Mouse (Mus musculus): ENCODE data around the gene Gm39115. TPM values are rescaled to one million over a fixed set of nuclear protein-coding genes. Genes with fewer than 3 reads are reported as not detected.
"Not testable (repeated sequence)": the region's sequence is repeated elsewhere in the genome, so short reads cannot be mapped to it uniquely, and the experiment has no call there.

Gene Gm39115
- not detected in 2 replicates for polyA plus RNA-seq (2011; ENCODE audit: insufficient read length, low read depth, missing spikeins)

DNA sequence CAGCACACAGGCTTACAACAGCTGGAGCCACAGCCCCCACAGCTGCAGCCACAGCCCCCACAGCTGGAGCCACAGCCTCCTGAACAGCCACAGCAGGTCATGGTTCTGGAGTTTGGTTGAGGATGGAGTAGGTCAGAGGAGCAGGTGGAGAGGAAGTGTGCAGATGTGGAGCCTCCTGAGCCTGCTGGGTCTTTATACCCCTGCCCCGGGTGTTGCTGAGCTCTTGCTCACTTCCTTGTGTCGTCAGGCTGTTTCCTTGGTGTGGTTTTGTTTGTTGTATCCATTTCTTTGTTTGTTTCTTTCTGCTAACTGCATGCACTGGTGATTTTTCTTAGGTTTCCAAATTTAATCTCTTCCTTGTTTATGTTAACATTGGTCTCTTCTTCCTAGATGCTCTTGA lies at the start of gene Gm39115:
Gene Gm39115, minus strand, starts transcription at position 101 of the 400 bp plus-strand sequence.
- not testable (repeated sequence) for H3K4me3 ChIP-seq (ENCODE audit: insufficient read depth, low read length); H3K4me1 ChIP-seq (ENCODE audit: control insufficient read depth, insufficient read depth, low read length); H3K27ac ChIP-seq (ENCODE audit: insufficient read depth, low read length)

DNA sequence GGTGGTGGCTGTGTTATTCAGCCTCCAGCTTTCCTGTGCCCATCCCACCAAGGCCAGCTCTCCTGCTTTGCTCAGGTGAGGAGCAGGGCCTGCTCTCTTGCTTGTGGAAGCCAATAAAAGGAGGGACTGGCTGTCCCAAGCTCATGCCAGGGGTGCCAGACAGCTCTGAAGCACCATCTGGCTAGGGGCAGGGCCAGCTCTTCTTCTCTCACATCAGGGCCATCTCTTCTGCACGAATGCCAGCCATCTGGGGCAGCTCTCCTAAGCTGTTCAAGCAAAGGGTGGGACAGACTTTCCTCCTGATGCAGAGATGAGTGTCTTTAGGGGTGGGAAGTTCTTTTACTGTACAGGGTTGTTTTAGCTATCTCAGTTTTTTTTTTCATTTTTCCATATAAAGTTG lies 45.2 kb upstream of the Gm39115 start:
- Histone ChIP-seq H3K27ac (ENCODE audit: insufficient read depth, low read length) (no peak overlapping the region), H3K4me1 (ENCODE audit: control insufficient read depth, insufficient read depth, low read length) (no peaks in the 10 kb centered on the region), H3K4me3 (ENCODE audit: insufficient read depth, low read length) (no peak overlapping the region)
- TF ChIP-seq CTCF (IDR thresholded peaks at IDR 0.05; ENCODE audit: borderline replicate concordance, insufficient read depth, low read length), result no peak
- TF ChIP-seq POLR2A (IDR thresholded peaks at IDR 0.05; ENCODE audit: low read depth, low read length), result no peak

DNA sequence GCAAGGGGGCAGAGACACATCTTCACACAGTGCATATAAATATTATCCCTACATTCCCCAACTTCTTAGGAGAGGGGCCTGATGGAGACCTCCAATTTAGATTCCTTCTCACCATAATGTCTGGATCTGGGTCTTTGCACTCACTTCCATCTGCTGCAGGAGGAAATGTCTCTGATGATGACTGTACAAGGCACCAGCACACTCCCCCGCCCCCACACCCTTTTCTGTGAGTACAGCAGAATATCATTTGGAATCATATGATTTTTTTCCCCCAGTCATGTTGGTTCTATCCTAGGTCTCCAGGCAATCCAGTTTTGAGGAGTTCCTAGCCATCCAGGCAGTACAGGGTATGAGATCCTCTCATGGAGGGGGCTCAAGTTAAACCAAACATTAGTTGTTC lies 42.9 kb upstream of the Gm39115 start:
- Histone ChIP-seq H3K4me3 (ENCODE audit: insufficient read depth, low read length) (no peak overlapping the region), H3K27ac (ENCODE audit: insufficient read depth, low read length) (no peak overlapping the region), H3K4me1 (ENCODE audit: control insufficient read depth, insufficient read depth, low read length) (no peaks in the 10 kb centered on the region)
- TF ChIP-seq POLR2A (IDR thresholded peaks at IDR 0.05; ENCODE audit: low read depth, low read length) (no peak), CTCF (IDR thresholded peaks at IDR 0.05; ENCODE audit: borderline replicate concordance, insufficient read depth, low read length) (no peak)

- not testable (repeated sequence) for H3K4me1 ChIP-seq (ENCODE audit: control insufficient read depth, insufficient read depth, low read length); H3K27ac ChIP-seq (ENCODE audit: insufficient read depth, low read length); H3K4me3 ChIP-seq (ENCODE audit: insufficient read depth, low read length)
These were observed 40.1 kb upstream of the Gm39115 start, which contains the start of gene Krtap5-2 for GRCm38 (mm10) chr7:142175905-142176304. Gene Krtap5-2 (minus strand): TSS chr7:142176005.

GRCm38 (mm10) chr7:142169836-142170235 lies 34.0 kb upstream of the Gm39115 start:
- no peak for TF ChIP-seq CTCF (IDR thresholded peaks at IDR 0.05; ENCODE audit: borderline replicate concordance, insufficient read depth, low read length)
- no peak for TF ChIP-seq POLR2A (IDR thresholded peaks at IDR 0.05; ENCODE audit: low read depth, low read length)
- H3K4me3 ChIP-seq (ENCODE audit: insufficient read depth, low read length), result no peak overlapping the region
- H3K27ac ChIP-seq (ENCODE audit: insufficient read depth, low read length), result no peak overlapping the region
- no peaks in the 10 kb centered on the region for H3K4me1 ChIP-seq (ENCODE audit: control insufficient read depth, insufficient read depth, low read length)

DNA sequence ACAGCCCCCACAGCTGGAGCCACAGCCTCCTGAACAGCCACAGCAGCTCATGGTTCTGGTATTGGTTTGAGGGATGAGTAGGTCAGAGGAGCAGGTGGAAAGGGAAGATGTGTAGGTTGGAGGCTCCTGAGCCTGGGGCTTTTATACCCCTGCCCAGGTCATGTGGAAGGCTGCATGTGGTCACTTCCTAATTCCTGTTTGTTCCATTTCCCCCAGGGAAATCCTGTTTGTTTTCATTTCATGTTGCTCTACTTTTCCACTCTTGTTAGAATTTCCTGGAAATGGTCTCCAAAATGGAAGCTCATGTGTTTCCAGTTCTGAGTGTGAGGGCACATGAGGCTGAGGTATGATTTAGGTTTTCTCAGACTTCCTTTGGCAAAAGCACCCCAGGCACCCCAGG lies 29.8 kb upstream of the Gm39115 start, which contains the start of gene Gm4553:
Gene Gm4553, minus strand, starts transcription at position 101 of the 400 bp plus-strand sequence.
- H3K4me1 ChIP-seq (ENCODE audit: control insufficient read depth, insufficient read depth, low read length); H3K27ac ChIP-seq (ENCODE audit: insufficient read depth, low read length); H3K4me3 ChIP-seq (ENCODE audit: insufficient read depth, low read length): not testable (repeated sequence)

- TF ChIP-seq POLR2A (IDR thresholded peaks at IDR 0.05; ENCODE audit: low read depth, low read length) (no peak), CTCF (IDR thresholded peaks at IDR 0.05; ENCODE audit: borderline replicate concordance, insufficient read depth, low read length) (no peak)
- H3K4me3 ChIP-seq (ENCODE audit: insufficient read depth, low read length), result no peak overlapping the region
- no peak overlapping the region for H3K27ac ChIP-seq (ENCODE audit: insufficient read depth, low read length)
- H3K4me1 ChIP-seq (ENCODE audit: control insufficient read depth, insufficient read depth, low read length), result no peaks in the 10 kb centered on the region
These were observed 23.5 kb upstream of the Gm39115 start for GRCm38 (mm10) chr7:142159366-142159765.

DNA sequence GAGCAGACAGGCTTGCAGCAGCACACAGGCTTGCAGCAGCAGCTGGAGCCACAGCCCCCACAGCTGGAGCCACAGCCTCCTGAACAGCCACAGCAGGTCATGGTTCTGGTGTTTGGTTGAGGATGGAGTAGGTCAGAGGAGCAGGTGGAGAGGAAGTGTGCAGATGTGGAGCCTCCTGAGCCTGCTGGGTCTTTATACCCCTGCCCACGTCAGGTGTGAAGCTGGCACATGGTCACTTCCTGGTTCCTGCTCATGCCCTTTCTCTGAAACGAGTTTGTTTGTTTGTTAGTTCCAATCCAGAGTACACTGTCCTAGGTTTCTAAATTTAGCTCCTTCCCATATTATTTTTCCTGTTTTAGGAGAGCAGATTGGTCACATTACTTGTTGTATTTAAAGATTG lies 21.2 kb upstream of the Gm39115 start, which contains the start of gene Gm29735:
Gene Gm29735, minus strand, starts transcription at position 101 of the 400 bp plus-strand sequence.
- H3K4me1 ChIP-seq (ENCODE audit: control insufficient read depth, insufficient read depth, low read length); H3K4me3 ChIP-seq (ENCODE audit: insufficient read depth, low read length); H3K27ac ChIP-seq (ENCODE audit: insufficient read depth, low read length): not testable (repeated sequence)

DNA sequence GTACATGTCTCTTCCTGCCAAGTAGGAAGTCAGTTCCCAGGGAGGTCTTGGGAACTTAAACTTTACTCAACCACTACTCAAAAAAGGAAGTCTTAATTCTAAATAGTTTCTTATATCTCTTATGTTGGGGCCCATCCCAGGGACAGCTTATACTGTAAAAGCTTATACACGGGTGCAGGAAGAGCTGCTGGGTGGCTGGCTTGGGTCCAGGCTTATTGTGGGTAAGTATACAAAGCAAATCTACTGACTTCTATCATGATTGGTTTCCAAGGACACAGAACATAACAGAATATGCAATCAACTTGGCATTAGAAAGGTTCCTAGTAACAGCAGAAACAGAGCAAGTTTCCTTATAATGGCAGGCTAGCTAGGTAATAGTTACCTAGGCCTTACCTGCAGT lies 19.5 kb upstream of the Gm39115 start:
- TF ChIP-seq POLR2A (IDR thresholded peaks at IDR 0.05; ENCODE audit: low read depth, low read length), result no peak
- TF ChIP-seq CTCF (IDR thresholded peaks at IDR 0.05; ENCODE audit: borderline replicate concordance, insufficient read depth, low read length), result no peak
- Histone ChIP-seq H3K27ac (ENCODE audit: insufficient read depth, low read length) (no peak overlapping the region), H3K4me3 (ENCODE audit: insufficient read depth, low read length) (no peak overlapping the region), H3K4me1 (ENCODE audit: control insufficient read depth, insufficient read depth, low read length) (no peaks in the 10 kb centered on the region)

- TF ChIP-seq POLR2A (IDR thresholded peaks at IDR 0.05; ENCODE audit: low read depth, low read length) (no peak), CTCF (IDR thresholded peaks at IDR 0.05; ENCODE audit: borderline replicate concordance, insufficient read depth, low read length) (no peak)
- no peaks in the 10 kb centered on the region for H3K4me1 ChIP-seq (ENCODE audit: control insufficient read depth, insufficient read depth, low read length)
- no peak overlapping the region for H3K4me3 ChIP-seq (ENCODE audit: insufficient read depth, low read length)
- no peak overlapping the region for H3K27ac ChIP-seq (ENCODE audit: insufficient read depth, low read length)
These were observed 16.4 kb upstream of the Gm39115 start for GRCm38 (mm10) chr7:142152191-142152590.

DNA sequence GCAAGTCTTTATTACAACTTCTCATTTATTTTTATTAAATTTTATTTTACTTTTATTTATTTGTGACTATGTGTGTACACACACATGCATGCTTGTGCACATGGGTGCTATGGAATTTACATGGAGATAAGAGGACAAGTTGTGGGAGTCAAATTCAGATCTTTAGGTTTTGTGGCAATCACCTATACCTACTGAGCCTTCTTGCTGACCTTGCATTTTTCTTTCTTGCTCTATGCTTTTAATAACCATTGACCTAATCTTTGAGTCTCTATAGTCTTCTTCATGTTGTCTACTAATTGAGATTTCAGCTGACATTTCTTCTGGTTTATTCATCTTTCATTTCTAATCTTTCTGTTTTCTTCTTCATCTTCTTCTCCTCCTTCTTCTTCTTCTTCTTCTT lies 12.8 kb upstream of the Gm39115 start:
- H3K4me1 ChIP-seq (ENCODE audit: control insufficient read depth, insufficient read depth, low read length), result no peaks in the 10 kb centered on the region
- no peak for TF ChIP-seq POLR2A (IDR thresholded peaks at IDR 0.05; ENCODE audit: low read depth, low read length)
- TF ChIP-seq CTCF (IDR thresholded peaks at IDR 0.05; ENCODE audit: borderline replicate concordance, insufficient read depth, low read length), result no peak
- no peak overlapping the region for H3K27ac ChIP-seq (ENCODE audit: insufficient read depth, low read length)
- no peak overlapping the region for H3K4me3 ChIP-seq (ENCODE audit: insufficient read depth, low read length)
